Mouse (Mus musculus): ENCODE measurements around the gene Itih4.

GRCm38 (mm10) chr14:30881718-30882108 is 4.6 kb upstream of the Itih4 start:
- TF ChIP-seq POLR2A (IDR thresholded peaks at IDR 0.05; ENCODE audit: borderline replicate concordance, insufficient read depth, low read length) (no peak), CTCF (IDR thresholded peaks at IDR 0.05; ENCODE audit: borderline replicate concordance, insufficient read depth, low read depth, low read length) (no peak)

All from cerebellum, adult 2 months (tissue).